Mouse (Mus musculus): ENCODE data around the gene Dph1.
A peak's percentile ranks its signal among the peaks of the same experiment; 100 is the strongest.

The Dph1 gene

DNA sequence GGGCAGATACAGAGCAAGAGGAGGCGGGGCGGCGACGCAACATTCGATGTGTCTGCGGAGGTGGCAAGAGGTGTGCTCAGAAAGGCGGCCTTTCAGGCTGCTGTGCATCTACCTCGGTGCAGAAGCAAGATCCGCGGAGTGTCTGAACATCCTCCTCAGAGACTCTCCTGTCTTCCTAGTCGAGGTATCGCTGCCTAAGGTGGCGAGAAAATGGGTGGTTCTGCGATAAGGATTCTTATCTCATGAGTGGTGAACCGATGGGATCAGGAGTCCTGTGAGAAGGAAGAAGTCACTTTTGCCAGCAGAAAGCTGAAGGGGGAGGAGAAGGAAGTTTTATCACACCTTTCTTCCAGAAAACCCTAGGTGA, 17.3 kb downstream of the Dph1 start:
- DNase-seq (ENCODE audit: low spot score): no peak

DNA sequence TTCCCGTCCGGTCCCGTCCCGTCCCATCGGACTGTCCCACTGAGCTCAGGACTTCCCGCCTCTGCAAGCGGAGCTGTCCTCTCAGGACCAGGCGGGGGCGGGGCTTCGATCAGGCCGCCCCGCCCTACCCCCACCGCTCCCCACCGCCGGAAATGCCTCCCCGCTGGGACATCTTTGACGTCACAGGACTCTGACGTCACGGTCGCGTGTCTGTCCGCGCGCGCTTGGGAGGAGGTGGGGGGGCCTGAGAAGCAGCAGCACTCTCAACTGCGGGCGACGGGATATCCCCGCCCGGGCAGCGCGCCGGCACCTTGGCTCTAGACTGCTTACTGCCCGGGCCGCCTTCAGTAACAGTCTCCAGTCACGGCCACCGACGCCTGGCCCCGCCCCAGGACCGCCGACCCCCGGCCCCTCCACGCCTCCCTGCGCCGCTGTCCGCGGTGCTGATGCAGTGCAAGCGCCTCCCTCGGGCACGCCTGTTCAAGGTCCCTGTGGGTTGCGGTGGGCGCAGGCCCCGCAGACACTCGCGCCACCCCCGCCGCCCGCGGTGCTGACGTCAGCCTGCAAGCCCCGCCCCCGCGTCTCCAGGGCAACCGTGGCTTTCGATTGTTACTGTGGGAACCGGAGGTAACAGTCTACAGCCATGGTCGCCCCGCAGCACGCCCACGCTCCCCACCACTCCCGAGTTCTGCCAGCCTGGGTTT, 17.8 kb downstream of the Dph1 start:
- peak; percentile 87 for DNase-seq (ENCODE audit: low spot score)

DNA sequence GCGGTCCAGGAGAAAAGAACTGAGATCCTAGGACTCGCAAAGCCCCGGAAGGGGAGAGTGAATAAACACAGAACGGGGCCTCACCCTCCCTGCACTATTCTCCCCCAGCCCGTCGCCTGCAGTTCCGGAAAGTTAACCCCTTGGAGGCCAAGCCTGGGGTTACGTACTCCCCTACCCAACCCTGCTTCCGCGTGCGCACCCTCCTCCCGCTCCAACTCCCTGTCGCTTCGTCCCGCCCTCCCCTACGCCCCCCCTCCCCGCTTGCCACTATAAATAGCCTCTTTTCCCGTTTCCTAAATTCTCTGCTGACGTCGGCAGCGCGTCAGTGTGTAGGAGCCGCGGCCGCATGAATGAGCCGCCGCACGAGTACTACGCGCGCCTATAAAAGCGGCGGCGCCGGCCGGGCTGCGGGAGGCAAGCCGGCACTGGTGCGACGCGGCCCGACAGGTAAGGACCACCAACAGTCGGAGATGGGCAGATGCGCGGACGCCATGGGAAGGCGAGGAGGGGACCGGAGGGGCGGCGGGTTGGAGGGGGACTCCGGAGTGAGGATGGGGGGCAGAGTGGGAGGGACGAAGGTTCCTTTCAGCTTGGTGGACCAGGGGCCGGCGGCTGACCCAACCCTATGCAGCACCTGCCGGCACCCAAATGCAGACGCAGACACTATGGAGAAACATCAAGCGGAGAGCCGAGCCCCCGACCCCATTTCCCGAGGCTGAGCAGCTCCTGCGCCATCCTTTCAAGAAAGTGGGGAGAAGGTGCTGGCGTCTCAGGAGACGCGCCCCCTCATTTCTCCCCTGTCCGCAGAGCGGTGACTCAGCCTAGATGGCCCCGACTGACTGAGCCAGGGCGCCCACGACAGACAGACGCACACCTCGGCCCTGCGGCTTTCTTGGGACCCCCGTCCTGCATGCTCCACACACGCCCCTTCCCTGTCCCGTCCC, 18.6 kb downstream of the Dph1 start:
- no peak for DNase-seq (ENCODE audit: low spot score)

DNA sequence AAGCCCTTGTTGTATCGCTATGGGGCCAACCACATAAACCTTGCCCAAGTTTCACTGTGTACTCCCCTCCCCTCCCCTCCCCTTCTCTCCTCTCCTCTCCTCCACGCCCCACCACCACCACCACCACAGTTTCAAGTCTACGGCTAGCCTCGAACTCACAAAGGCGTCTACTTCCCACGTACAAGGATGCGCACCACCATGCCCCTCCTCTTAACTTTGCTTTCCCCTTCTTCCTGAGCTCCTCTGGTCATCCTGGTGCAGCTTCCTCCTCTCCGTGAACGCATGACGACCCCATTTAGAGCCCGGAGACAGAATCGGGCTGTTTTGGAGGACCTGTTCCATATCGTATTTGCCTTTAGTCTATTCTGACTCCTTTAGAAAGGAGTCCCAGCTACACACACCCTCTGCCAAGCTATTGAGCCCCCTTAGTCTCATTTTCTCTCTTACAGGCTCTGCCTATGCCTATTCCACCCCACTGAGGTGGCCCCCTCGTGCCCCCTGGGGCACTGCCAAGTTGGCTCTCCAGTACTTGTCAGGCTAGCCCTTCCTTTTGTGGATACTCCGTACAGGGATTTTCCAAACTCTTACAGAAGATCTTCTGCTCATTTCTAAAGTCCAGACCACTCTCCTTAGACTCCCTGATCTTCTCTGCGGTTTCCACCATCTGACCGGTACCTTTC, 19.7 kb downstream of the Dph1 start:
- no peak for DNase-seq (ENCODE audit: low spot score)

DNA sequence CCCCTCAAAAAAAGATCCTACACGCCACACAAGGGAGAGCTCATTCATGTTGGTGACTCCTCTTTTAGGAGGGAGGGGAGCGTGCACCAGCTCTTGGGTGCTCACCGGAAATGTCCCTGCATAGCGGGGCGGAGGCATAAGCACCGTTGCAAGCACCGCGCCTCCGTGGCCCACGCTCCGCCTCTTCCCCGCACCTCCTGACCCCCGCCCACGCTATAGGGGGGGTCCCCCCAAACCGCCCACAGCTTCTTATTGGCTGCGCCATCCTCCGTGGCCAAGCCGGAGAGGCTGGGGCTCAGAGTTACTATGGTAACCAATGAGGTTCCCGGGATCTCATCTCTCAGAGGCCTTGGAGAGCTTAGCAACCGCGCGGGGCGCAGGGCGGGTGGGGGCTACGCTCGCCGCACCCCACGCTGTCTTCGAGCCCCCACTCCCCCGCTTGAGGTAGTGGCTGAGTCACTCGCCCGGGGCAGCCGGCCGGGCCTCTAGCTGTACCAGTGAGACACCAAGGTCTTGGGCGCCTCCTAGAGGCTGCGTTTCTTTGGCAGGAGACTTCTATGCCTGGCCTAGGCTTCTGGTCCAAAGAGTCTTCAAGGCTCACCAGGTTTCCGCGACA, 20.8 kb downstream of the Dph1 start:
- peak; percentile 87 for DNase-seq (ENCODE audit: low spot score)

DNA sequence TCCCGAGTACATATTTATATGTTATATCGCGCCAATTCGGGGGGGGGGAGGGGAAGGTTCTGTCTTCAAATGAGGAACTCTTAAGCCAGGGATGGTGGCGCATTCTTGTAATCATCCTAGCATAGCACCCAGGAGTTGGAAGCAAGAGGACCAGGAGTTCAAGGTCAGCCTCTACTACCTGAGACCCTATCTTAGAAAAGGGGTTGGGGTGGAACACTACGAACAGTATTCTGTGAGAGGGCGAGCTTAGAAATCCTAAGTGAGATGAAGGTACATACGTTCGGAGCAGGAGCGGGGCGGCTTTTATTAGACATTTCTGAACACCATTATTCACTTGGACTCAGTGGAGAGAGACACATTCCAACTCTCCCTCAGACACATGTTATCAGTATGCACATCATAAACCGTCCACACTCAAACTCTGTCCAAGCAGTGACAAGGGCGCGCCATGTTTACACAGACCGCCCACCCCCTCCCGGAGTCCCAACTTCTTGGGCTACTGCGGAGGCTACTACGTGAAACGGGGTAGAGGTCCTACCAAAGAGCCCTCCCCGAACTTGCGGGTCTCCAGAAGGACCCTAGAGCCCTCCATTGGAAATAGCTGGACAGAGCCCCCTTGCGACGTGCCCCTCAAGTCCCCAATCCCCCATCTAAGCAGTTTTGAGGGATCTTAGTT, 21.5 kb downstream of the Dph1 start, which contains the start of gene Hic1:
Hic1 (minus strand) TSS at position 115 of the 676 bp plus-strand sequence.
- no peak for DNase-seq (ENCODE audit: low spot score)

DNA sequence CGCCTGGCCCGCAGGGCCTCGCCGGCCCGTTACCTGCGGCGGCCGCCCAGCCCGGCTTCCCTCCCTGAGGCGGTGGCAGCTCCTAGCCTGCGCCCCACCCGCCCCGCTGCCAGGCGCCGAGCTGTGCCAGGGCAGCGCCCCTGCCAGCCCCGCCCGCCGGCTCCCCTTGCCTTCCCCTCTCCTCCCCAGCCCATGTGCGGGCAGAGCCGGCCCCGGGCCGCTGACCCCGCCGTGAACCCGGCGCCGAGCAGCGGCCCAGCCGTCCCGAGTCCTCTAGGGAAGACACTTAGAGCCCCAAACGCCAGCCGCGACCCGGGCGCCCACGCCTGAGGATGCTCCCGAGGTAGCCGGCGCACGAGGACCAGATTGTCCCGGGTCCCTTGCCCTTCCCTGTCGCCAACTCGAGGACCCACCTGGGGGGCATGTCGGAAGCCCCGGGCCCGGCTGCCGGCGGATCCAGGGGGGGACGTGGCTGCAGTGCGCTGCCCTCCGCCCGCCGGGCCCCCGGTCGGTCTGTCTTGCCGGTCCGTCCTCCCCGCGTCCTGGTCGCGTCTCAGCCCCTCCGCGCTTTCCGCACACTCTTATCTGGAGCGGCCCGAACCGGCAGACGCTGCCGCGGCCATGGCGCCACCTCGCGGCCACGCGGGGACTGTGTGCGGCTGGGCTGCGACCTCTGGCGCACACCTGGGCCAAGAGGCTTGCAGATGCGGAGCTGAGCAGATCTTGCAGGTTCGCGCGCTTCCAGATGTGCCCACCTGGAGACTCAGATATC, 22.3 kb downstream of the Dph1 start:
- DNase-seq (ENCODE audit: low spot score): peak; percentile 83

DNA sequence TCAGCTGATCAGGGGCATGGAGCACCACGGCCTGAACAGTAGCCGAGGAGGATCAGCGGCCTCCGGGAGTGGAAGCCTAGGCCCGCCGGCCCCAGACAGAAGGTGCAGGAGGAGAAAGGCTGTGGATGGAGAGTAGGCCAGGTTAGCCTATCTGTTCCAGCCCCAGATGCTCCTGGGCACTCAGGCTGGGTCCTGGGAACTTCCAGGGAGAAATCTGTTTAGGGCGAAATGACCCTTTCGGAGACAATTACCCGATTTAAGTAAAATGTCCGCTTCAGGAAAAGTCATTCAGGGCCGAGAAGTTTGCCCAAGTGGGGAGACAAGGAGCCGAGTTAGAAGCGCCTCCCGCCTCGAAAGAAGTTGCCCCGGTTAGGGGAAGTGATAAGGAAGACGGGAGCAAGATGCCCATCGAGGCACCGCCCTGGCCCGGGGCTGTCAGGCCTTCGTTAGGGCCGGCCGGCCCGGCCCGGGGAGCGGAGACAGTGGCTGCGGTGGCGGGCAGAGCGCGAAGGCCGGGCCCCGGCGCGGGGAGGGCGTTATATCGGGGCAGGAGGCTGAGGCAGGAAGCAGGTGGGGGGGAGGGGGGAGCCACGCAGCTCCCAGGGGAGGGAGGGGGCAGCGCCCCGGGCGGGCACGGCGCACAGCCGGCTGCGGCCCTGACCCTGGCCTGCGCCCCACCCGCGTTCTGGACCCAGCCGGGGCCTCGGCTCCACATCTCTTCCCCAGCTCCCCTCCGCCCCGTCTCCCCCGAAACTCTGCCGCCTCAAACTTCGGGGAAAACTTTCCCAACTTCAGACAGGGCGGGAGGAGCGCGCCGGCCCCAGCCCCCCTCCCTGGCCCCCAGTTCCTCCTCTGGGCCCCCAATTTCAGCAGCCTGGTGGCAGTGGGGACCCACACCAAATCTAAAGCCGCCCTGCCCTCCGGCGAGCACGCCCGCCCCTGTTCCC, 23.1 kb downstream of the Dph1 start:
- no peak for DNase-seq (ENCODE audit: low spot score)

DNA sequence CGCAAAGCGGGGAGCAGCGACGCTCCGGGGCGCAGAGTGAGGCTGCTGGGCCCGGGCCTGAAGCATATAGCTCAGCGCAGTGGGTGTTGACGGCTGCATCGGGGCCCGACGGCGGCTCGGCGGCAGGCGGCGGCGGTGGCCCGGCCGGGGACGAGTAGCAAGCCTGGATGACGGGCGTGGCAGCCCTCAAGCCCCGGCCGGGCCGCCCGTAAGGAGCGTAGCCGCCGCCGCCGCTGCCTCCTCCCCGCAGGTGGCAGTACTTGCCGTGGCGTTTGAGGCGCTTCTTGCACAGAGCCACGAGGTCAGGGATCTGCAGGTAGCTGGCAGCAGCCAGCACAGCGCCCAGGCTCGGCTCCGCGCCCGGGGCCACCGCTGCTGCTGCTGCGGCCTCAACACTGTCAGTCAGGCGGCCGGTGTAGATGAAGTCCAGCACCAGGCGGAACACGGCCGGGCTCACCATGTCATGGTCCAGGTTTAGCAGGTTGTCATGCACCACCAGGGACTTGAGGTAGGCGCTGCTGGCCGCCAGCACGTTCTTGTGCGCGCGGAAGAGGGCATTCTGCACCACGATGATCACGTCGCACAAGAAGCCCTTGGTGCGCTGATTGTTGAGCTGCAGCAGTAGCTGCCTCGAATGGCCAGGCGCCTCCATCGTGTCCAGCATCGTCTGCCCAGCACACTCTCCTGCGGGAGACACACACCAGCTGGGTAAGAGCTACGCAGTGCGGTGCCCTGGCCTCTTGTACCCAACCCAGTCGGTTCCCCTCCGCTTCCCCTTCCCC, 24.0 kb downstream of the Dph1 start:
- no peak for DNase-seq (ENCODE audit: low spot score)

DNA sequence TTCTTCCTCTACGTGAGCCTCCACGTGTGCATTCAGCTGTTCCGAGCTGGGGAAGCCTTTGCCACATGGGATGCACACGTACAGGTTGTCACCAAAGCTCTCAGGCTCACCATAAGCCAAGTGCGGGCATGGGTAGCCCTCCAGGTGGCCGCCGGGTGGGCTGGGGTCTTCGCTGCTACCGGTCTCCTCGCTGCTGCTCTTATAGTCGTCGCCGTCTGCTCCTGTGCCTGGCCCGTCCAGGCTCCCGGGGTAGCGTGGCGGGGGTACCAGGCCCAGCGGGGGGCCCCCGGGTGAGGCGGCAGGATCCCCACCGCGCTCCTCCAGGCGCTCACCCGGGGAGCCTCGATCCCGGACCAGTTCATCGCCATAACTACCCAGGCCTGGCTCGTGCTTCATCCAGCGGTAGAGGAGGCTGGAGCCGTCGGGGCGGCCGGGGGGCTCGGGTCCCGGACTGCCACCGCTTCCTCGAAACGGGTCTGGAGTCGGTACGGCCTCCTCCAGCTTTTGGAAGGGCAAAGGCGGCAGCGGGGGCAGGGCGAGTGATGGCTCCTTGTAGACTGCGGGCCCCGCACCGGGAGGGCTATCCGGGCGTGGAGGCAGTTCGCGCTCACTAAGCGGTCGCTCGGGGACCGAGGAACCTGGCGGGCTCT, 24.7 kb downstream of the Dph1 start:
- no peak for DNase-seq (ENCODE audit: low spot score)

DNA sequence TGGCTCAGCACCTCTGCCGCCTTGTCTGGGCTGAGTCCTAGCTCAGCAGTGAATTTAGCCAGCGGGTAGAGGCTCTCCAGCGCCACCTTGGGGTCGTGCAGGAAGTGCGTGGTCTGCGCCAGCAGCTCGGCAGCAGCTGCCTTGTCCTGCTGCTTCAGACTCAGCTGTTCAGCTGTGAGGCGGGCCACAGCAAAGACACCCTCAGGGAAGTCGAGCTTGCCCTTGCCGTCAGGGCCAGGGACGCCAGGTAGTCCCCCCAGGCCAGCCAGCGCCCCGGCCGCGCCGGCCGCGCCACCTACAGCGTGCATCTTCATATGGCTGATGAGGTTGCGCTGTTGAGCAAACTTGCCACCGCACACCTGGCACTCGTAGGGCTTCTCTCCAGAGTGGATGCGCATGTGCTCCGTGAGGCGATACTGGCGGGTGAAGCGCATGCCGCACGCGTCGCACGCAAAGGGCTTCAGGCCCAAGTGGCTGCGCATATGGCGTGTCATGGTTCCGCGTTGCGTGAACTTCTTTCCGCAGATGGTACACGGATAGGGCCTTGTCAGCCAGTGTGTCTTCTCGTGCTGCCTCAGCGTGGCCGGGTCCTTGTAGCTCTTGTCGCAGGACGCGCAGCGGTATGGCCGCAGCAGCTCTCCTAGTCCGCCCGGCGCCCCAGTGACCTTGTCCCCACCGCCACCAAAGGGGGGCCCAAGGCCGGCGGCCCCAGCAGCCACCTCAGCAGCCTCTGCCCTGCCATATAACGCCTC, 25.4 kb downstream of the Dph1 start:
- peak; percentile 78 for DNase-seq (ENCODE audit: low spot score)

DNA sequence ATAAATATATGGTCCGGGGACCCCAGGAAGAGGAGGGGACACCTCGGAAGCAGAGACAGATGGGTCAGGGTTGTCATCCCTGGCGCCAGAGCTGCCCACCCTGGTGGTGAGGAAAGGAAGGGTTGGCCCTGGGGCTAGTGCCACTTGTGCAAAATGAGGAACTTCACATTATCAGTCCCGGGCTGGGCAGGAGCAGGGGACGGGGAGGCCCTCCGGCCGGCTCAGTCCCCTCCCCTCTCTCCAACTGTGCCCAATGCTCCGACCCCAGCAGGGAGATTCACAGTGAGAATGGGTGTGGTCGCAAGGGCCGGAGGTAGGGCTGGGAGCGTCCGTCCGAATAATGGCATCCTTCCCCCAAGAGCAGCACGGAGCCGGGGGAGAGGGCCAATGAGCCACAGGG, 26.3 kb downstream of the Dph1 start:
- no peak for DNase-seq (ENCODE audit: low spot score)

DNA sequence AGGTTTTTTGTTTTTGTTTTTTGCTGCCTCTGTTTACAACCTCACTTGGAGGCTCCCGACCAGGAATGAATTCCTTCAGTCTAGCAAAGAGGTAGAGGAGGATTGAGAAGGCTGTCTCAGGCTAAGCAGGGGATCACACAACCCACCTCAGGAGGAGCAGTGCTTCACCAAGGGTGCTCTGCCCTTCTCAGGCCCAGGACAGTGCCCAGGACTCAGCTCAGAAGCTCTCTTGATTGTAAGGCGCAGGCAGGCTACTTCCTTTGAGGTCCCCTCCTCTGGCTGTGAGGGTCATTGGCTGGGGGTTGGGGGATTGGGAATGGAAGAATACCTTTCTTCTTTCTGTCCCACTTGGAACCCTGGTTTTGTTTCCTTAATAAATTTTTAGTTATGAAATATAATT, 27.0 kb downstream of the Dph1 start:
- no peak for DNase-seq (ENCODE audit: low spot score)

DNA sequence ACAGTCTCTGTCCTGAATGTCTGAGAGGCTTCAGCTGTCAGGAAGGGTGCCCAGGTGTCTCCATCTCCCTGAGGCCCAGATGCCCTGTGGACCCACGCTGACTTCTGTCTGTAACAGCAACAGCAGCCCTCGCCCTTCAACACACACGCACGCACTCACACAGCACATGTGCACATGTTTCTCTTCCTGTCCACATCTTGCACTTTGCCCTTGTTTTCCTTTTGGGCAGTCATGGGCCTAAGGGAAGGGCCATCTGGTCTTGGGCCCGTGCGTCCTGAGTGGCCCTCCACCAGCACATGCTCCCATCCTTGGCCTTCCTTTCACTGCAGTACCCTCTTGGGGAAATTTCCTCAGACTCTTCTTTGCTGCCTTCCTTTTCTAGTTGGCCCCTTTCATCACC, 27.7 kb downstream of the Dph1 start:
- DNase-seq (ENCODE audit: low spot score): no peak

DNA sequence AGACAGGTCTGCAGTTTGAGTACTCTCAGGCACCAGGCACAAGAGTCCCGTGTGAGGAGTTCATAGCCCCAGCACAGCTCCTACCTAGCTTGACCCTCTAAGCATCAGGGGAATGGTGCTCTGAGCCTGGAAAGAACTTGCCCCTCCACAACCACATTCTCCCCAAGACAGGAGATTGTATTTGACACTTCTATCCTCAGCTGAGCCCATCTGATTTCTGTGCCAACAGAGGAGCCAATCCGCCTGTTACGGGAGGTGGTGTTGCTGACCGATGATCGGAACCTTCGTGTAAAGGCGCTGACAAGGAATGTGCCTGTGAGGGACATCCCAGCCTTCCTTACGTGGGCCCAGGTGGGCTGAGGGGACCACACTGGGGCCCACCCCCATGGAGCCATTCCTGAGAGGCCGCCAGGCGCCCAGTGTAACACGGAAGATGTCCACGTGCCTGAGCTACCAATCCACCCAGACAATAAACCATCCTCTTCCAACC, 28.4 kb downstream of the Dph1 start:
- DNase-seq (ENCODE audit: low spot score): no peak

DNA sequence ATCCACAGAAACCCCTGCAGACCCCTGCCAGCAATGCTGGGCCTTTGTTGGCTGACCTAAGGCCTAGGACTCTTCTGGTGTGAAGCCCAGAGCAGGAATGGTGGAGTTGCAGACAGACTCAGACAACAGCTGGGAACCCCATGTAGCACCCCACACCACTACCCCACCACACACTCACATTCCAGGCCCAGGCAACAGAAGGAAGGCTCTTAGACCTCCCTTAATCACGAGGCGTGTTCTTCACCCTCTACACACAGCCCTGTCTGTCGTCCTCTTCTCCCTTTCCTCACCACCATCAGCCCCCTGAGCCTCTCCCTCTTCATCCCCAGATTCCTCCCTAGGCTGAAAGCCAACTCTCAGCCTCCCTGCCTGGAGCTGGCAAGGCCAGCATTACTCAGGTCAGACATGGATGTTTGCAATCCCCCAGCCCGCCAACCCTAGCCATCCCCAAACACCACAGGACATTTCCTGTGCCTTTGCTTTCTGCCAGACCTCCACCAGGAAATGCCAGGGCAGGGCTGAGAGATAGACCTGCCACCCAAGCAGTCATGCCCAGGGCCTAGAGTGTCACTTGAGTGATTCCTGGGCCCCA, 29.5 kb downstream of the Dph1 start:
- no peak for DNase-seq (ENCODE audit: low spot score)

DNA sequence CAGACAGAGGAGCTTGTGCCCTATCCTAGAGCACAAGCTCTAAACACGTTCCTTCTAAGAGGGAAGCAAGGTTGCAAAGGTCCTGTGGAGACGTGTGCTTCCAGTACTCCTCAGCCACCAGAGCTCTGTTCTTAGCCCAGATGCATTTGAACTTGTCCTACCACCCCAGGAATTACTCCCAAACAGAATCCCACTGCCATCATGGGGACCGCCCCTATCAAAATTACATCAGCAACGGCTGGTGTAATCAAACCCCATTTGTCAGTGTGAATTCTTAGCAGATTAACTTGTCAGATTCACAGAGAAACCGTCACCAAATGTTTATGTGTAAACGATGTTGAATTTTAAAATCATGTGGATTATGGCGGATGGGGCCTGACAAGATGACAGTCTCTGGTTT, 30.1 kb downstream of the Dph1 start:
- no peak for DNase-seq (ENCODE audit: low spot score)
